Mouse (Mus musculus): ENCODE results near the gene Cfap299.
"Not testable (repeated sequence)": the region's sequence is repeated elsewhere in the genome, so short reads cannot be mapped to it uniquely, and the experiment has no call there.

Cfap299 gene

GRCm38 (mm10) chr5:98541333-98541732 lies 212.2 kb downstream of the Cfap299 start:
- DNase-seq, result no peak

GRCm38 (mm10) chr5:98550285-98550684 lies 221.2 kb downstream of the Cfap299 start:
- no peak for DNase-seq

GRCm38 (mm10) chr5:98550873-98551272 lies 221.8 kb downstream of the Cfap299 start:
- DNase-seq, result no peak

GRCm38 (mm10) chr5:98552395-98552794 lies 223.3 kb downstream of the Cfap299 start, which contains the start of gene Gm11111:
Gm11111 (plus strand) TSS chr5:98552695.
- DNase-seq, result no peak

- DNase-seq, result no peak
Observed at GRCm38 (mm10) chr5:98552811-98553601, 223.9 kb downstream of the Cfap299 start.

GRCm38 (mm10) chr5:98561301-98561700 lies 232.2 kb downstream of the Cfap299 start:
- no peak for DNase-seq

GRCm38 (mm10) chr5:98562806-98563205 lies 233.7 kb downstream of the Cfap299 start:
- DNase-seq, result no peak

- no peak for DNase-seq
Observed at GRCm38 (mm10) chr5:98563801-98564200, 234.7 kb downstream of the Cfap299 start.

GRCm38 (mm10) chr5:98566461-98567193 lies 237.5 kb downstream of the Cfap299 start:
- DNase-seq, result no peak

- no peak for DNase-seq
Observed at GRCm38 (mm10) chr5:98568481-98568880, 239.4 kb downstream of the Cfap299 start.

- DNase-seq, result no peak
Observed at GRCm38 (mm10) chr5:98569029-98569513, 240.0 kb downstream of the Cfap299 start.

GRCm38 (mm10) chr5:98572392-98572791 lies 243.3 kb downstream of the Cfap299 start:
- DNase-seq, result no peak

- no peak for DNase-seq
Observed at GRCm38 (mm10) chr5:98574711-98575470, 245.8 kb downstream of the Cfap299 start.

GRCm38 (mm10) chr5:98575471-98575834 lies 246.3 kb downstream of the Cfap299 start:
- no peak for DNase-seq

GRCm38 (mm10) chr5:98576538-98576937 lies 247.4 kb downstream of the Cfap299 start:
- not testable (repeated sequence) for DNase-seq

GRCm38 (mm10) chr5:98578398-98578797 lies 249.3 kb downstream of the Cfap299 start:
- DNase-seq, result no peak

GRCm38 (mm10) chr5:98580811-98581210 lies 251.7 kb downstream of the Cfap299 start:
- no peak for DNase-seq

- DNase-seq, result no peak
Observed at GRCm38 (mm10) chr5:98582051-98582450, 252.9 kb downstream of the Cfap299 start.

- no peak for DNase-seq
Observed at GRCm38 (mm10) chr5:98585915-98586314, 256.8 kb downstream of the Cfap299 start.

GRCm38 (mm10) chr5:98613511-98613910 lies 284.4 kb downstream of the Cfap299 start:
- no peak for DNase-seq

- no peak for DNase-seq
Observed at GRCm38 (mm10) chr5:98616902-98617301, 287.8 kb downstream of the Cfap299 start.

GRCm38 (mm10) chr5:98617416-98617815 lies 288.3 kb downstream of the Cfap299 start:
- no peak for DNase-seq

GRCm38 (mm10) chr5:98650345-98650744 lies 321.2 kb downstream of the Cfap299 start:
- no peak for DNase-seq
